Mouse (Mus musculus) left cerebral cortex, postnatal 4 days (tissue): ENCODE data around the gene Ppip5k1. TPM values are rescaled to one million over a fixed set of nuclear protein-coding genes. Genes with fewer than 3 reads are reported as not detected.

Source experiments
- total RNA-seq, 2 experiments: library from RNA; stranded (reverse); gene quantifications; 2 replicates each; pipeline ENCODE4 v1.2.3; 2021

Gene Ppip5k1
- total RNA-seq, 2 experiments from 2014 or later: 24.7 to 30.8 TPM

Other genes with a start within 250 kb of the Ppip5k1 start
- not detected for gene Tgm7, start 245.6 kb downstream of the Ppip5k1 start, total RNA-seq
- 10 to 100 TPM; 16.1 to 16.8 TPM for gene Adal, start 215.0 kb downstream of the Ppip5k1 start, total RNA-seq
- 1 to 10 TPM; 9.2 to 9.4 TPM for gene Lcmt2, start 214.7 kb downstream of the Ppip5k1 start, total RNA-seq
- gene Tubgcp4, start 184.7 kb downstream of the Ppip5k1 start, total RNA-seq: 10 to 100 TPM; 32.3 to 34.5 TPM
- gene Zscan29, start 184.3 kb downstream of the Ppip5k1 start, total RNA-seq: 1 to 10 TPM; 7.3 to 7.9 TPM
- 100 to 1,000 TPM; 238 to 265 TPM for gene Trp53bp1, start 84.0 kb downstream of the Ppip5k1 start, total RNA-seq
- gene Map1a, start 65.8 kb downstream of the Ppip5k1 start, total RNA-seq: 100 to 1,000 TPM; 161 to 189 TPM
- gene Ckmt1, start 2.3 kb upstream of the Ppip5k1 start, total RNA-seq: 100 to 1,000 TPM; 119 to 134 TPM
- gene Strc, start 31.8 kb upstream of the Ppip5k1 start, total RNA-seq: not detected
- 100 to 1,000 TPM; 214 to 225 TPM for gene Pdia3, start 58.4 kb upstream of the Ppip5k1 start, total RNA-seq
- 1 to 10 TPM; 6.1 to 8.3 TPM for gene Catsper2, start 58.4 kb upstream of the Ppip5k1 start, total RNA-seq
- gene Ell3, start 88.9 kb upstream of the Ppip5k1 start, total RNA-seq: not detected
- gene Serf2, start 93.8 kb upstream of the Ppip5k1 start, total RNA-seq: 100 to 1,000 TPM; 133 to 149 TPM
- 10 to 100 TPM; 28.1 to 28.9 TPM for gene Hypk, start 97.9 kb upstream of the Ppip5k1 start, total RNA-seq
- gene Serinc4, start 101.4 kb upstream of the Ppip5k1 start, total RNA-seq: 1 to 10 TPM; 2.7 to 3.0 TPM
- gene Mfap1b, start 118.7 kb upstream of the Ppip5k1 start, total RNA-seq: 10 to 100 TPM; 33.9 to 37.8 TPM
- 10 to 100 TPM; 30.5 to 32.4 TPM for gene Mfap1a, start 151.3 kb upstream of the Ppip5k1 start, total RNA-seq
- 1 to 10 TPM; 4.5 to 5.8 TPM for gene Wdr76, start 151.3 kb upstream of the Ppip5k1 start, total RNA-seq